Mouse (Mus musculus): ENCODE data around the gene Pip4k2a.

Pip4k2a gene

DNA sequence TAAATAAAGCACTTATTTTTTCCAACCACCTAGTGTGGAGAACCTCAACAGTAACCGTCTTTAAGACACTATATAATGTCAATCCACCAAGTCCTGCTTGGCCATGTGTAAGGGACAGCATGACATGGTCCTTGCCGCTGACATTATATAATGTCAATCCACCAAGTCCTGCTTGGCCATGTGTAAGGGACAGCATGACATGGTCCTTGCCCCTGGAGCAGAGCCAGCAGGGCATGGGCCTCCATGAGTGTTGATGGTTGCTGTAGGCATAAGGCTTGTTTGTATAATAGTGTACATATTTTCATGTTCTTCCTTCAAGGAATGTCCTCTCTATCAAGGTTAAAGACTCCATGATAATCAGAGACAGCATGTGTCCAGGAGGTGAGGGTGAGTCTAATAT lies 32.0 kb downstream of the Pip4k2a start:
- no peak for TF ChIP-seq GATA4 (IDR thresholded peaks at IDR 0.05; ENCODE audit: insufficient replicate concordance, low read length)

DNA sequence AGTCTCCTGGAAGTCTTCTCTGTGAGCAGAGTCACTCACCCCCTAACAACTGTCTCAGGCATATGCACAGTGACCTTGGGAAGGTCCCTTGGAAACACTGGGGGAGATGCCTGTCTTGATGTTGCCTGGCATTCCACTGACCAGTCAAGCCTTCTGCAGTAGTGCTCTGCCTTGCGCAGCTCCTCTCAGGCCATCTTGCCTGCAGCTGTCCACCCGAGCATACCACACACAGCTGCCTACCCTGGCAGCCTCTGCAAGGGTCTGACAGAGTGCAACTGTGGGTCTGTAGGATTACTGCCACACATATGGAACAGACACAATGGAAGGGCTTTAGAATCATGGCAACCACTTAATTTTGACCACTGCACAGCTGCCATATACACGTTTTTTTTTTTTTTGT lies 32.8 kb downstream of the Pip4k2a start:
- TF ChIP-seq GATA4 (IDR thresholded peaks at IDR 0.05; ENCODE audit: insufficient replicate concordance, low read length) = no peak

DNA sequence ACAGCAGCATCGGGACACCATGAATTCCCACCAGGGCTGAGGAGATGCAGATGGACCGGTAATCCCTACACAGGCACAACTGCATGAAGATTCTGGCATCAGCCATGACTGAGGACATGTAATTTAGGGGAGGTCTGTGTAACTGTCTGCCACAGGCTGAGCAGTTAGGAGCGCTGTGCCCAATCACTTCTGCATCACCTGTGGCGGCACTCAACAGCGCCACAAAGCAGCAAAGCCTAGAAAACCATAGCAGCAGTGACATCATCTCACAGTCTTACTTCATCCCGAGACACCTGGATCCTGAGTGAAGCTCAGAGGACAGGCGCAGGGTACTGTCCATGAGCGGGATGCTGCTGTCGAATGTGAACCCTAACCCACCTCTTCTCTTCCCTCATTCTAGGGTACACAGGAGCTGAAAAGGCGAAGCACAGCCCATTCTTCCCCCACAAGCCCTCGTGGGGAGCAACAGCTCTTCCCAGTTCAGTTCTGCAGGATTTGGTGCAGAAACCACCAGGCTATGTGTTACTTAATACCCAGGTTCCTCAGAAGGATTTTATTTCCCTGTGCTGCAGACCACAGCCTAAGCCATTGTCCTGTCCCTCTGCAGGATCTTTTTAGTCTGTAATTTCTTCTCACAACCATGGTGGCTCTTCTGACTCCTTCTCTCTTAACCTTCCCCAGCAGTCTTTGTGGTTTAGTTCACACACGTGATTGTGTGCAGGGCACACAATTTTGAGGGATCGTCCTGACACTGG lies 34.5 kb downstream of the Pip4k2a start:
- TF ChIP-seq GATA4 (IDR thresholded peaks at IDR 0.05; ENCODE audit: insufficient replicate concordance, low read length) = no peak

DNA sequence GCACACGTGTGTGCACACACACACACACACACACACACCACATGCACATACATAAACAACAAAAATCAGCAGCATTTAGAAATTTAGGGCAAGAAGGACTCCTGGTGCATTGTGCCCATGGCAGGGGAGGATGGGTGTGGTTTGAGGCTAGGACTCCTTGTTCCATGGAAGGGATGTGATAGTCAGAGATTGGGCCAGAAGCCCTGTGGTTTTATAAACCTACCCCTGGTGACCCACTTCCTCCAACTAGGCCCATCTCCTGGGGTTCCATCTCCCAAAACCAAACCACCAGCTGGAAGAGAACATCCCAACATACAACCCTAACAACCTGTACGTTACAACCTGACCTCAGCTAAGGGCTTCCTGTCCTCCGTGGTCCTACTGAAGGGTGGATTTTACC lies 35.4 kb downstream of the Pip4k2a start:
- TF ChIP-seq GATA4 (IDR thresholded peaks at IDR 0.05; ENCODE audit: insufficient replicate concordance, low read length) = no peak

DNA sequence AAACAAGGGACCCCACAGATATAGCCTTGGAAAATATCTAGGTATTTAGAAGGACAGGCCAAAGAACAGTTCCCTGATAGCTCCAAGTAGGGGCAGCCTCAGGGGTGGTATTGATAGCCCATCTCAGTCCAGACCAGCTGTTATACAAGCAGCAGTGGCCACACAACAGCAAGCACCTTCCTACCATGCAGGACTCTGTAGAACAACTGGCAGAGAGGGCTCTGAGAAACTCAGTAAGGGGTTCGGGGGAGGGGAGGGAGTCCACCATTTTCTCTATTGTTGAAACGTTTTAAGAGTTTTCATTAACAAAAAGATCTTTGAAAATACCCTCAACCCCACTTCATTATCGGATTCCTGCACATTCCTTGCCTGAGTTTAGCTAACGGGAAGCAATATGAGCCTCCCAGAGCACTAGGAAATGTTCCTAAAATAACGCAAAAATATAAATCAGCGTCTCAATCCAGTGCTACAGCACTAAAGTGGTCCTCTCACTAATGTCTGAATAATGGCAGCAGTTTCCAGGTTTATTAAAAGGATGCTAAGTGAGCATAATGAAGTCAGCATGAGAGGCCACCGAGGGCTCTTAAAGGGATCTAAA lies 37.5 kb downstream of the Pip4k2a start:
- TF ChIP-seq GATA4 (IDR thresholded peaks at IDR 0.05; ENCODE audit: insufficient replicate concordance, low read length) = no peak

DNA sequence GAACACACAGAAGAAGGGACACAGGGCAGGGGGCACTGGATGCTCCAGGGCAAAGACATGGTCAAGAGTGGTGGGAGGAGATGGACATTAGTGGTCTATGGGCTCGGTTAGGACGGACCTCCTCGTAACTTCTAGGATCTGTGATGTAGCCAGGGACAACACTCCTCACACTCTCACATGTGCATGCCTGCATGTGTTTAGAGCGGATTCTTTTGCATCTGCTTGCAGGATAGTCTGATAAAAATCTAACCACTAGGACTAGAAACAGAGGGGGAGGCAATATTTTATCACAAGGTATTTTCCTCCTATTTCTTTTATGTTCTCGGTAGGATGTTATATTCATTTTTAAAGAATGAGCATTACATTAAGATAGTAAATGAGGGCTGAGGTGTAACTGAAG lies 38.4 kb downstream of the Pip4k2a start:
- TF ChIP-seq GATA4 (IDR thresholded peaks at IDR 0.05; ENCODE audit: insufficient replicate concordance, low read length) = no peak

DNA sequence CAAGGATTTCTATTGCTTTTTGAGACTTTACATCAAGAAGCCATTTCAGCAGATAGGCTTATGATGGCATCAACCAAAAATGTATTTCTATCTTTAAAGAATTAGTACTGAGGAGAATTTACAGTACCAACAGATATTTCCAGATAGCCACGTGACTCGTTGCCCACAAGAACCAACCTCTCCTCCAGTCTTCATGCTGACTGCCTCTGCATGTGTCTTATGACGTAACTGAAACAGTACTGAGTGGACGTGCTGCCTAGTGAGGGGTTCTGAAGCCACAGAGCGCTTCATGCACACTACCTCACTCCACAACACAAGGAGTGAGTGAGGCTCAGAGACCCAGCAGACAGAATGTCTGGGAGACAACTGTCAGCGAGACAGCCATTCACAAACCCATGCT lies 38.9 kb downstream of the Pip4k2a start:
- no peak for TF ChIP-seq GATA4 (IDR thresholded peaks at IDR 0.05; ENCODE audit: insufficient replicate concordance, low read length)

DNA sequence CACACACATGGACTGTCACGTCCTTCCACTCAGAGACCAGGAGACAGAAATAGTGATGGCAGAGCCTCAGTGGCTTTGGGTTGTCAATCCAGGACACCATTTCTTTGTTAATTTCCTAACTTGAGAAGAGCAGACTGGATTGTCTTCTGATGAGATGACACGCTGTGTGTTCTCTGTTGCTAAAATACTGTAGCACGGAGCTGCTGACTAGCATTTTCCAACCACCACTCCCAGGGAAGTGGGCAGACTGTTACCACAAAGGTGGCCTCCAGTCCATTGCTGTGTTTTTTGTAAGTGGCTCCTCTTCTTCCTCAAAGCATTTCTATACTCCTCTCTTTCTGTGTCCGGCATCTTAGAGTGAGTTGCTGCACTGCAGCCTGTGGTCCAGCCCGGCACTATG lies 39.4 kb downstream of the Pip4k2a start:
- no peak for TF ChIP-seq GATA4 (IDR thresholded peaks at IDR 0.05; ENCODE audit: insufficient replicate concordance, low read length)

DNA sequence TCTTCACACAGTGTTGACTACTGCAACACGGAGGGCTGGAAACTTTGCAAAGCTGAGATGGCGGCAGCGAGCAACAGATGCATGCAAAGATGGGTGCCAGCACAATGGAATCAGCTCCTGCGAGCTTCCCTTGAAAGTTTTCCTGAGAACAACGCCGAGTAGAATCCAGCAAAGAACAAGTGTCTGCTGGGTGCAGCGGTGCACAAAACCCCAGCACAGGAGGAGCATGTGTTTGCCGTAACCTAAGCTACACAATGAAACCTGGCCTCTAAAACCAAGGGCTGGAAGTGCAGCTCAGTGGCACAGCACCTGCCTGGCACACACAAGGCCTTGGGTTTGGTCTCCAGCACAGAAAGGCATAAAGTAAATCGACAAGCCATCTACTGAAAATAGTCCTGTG lies 39.9 kb downstream of the Pip4k2a start:
- no peak for TF ChIP-seq GATA4 (IDR thresholded peaks at IDR 0.05; ENCODE audit: insufficient replicate concordance, low read length)

DNA sequence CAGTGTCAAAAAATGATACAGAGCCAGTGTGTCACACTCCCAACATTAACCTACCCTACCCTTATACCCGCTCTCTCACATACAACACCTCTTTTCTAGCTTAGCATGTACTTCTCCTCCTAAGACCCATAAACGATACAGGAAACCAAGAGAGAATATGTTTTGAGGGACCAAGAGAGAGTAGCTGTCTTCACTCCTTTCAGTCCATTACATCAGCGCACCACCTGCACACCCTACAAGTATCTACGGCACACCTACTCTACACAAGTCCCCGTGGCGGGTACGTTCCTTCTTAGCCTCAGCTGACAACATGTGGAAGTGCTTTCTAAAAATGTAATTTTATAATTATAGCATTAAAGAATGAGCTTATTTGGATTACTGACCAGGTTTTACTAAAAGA lies 40.5 kb downstream of the Pip4k2a start:
- no peak for TF ChIP-seq GATA4 (IDR thresholded peaks at IDR 0.05; ENCODE audit: insufficient replicate concordance, low read length)

DNA sequence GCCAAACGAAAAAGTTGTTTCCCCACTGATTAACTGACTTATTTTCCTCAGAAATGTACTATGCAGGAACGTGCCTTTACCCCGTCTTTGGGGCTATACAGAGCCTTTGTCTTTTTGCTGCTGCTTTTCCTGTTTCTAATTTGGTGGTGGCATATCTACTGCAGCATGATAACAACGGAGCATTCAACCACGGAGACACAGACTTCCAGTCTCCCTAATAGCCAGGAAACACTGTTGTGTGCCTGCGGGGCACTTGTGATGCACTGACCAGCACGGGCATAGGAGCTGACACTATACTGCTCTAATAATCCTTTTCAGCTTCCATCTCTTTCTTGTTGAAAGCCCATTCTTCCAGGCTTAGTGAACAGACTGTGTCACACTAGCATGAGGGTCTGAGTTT lies 41.0 kb downstream of the Pip4k2a start:
- TF ChIP-seq GATA4 (IDR thresholded peaks at IDR 0.05; ENCODE audit: insufficient replicate concordance, low read length) = peak; percentile 97

DNA sequence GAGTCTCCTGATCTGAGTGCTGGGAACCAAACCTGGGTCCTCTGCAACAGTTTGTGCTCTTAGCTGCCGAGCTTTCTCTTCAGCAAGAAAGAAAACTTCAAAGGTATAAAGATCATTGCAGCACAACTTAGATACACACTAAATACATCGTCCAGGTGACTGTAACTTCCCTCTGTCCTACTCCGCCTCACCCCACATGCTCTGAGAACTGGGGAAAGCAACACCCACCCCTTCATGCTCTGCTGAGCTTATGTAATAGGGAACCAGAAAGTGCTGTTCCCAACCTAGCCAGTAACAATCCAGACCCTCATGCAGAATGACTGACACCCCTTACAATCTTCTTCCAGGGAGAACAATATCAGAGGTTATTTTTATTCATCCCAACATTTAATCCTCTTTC lies 41.5 kb downstream of the Pip4k2a start:
- TF ChIP-seq GATA4 (IDR thresholded peaks at IDR 0.05; ENCODE audit: insufficient replicate concordance, low read length) = no peak

DNA sequence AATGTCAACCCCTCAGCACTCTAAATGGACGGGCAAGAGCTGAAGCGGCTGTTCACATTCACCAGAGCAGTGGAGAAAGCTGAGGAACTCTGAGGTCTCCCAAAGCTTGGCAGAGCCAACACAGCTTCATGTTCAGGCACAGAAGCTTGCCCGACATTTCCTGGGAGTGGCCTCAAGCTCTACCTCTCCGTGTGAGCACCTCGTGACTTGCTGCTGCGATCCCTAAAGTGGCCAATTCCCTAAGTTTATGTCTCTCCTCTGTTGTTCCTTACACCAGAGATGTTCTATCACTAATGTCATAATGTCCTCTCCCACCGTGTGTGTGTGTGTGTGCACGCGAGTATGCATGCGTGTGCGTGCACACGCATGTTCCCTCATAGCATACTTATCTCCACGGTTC lies 42.3 kb downstream of the Pip4k2a start:
- no peak for TF ChIP-seq GATA4 (IDR thresholded peaks at IDR 0.05; ENCODE audit: insufficient replicate concordance, low read length)

DNA sequence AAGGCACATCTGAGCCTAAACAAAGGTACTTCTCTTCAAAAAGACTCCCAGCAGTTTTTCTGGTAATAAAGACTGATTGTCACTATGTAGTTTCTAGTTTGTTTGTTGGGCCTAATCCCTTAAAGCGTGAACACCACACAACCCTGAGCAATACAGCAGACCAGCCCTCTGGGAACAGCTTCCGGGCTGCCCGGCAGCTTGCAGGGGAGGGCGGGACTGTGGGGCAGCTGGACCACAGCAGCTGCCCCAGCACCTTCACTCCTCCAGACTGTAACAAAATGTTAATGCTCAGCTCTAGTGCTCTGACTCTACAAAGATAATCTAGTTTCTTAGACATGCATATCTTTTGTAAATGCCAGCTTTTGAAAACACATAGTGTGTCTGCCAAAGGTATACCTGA lies 42.9 kb downstream of the Pip4k2a start:
- no peak for TF ChIP-seq GATA4 (IDR thresholded peaks at IDR 0.05; ENCODE audit: insufficient replicate concordance, low read length)

DNA sequence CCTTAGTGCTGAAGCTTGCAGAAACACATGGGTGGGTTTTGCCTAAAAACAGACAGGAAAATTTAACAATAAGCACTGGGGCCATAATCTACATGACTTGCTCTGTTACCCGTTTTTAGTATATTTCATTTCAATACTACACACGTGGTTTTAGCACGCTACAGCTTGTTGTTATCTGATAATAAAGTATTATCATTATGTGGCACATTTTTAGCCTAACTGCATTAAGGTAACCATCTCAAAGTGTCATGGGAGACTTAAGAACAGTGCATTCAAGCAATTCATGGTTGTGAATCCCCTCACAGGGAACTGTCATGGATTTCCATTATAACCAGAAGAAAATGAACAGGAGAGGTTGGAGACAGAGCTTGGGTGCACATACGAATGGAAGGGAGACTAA lies 43.5 kb downstream of the Pip4k2a start:
- no peak for TF ChIP-seq GATA4 (IDR thresholded peaks at IDR 0.05; ENCODE audit: insufficient replicate concordance, low read length)

DNA sequence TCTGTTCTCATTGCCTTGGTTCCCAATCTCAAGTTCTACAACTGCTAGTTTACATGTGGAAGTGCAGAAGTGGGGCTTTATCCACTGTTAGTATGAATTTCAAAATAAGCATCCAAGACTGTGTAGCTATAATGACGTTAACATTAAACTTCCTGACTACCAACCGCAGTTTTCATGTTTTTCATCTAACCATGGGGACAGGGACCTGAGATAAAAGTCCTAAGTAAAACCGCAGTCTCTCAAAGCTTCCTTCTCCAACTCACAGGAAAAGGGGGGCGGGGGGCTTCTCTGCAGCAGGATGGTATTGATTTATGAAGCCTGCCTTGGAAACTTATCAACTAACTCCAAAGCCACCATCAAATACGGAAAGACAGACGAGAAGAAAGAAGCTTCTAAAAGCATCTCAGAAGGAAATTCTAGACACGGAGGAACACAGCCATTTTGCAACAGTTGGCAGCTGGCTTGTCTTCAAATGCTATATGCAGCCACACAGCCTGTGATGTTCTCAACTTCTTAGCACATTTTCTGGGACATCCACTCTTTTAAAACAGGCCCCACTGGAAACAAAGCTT lies 45.7 kb downstream of the Pip4k2a start:
- TF ChIP-seq GATA4 (IDR thresholded peaks at IDR 0.05; ENCODE audit: insufficient replicate concordance, low read length) = no peak

DNA sequence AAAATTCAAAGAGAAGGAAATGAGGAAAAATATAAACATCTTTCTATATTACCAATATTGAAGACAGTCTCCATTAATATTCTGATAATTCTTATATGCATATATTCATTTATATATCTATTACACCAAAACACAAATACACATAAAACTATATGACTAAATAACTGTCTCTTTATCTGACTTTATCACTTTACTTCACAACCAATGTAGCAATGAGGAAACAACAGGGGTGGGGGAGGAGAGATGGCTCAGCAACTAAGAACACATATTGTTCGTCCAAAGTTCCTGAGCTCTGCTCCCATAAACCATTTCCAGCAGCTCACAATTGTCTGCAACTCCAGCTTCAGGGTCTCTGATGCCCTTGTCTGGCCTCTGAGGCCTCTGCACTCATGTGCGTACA lies 47.2 kb downstream of the Pip4k2a start:
- no peak for TF ChIP-seq GATA4 (IDR thresholded peaks at IDR 0.05; ENCODE audit: insufficient replicate concordance, low read length)

Data from liver, adult (tissue).